Comparison of ENCODE assay signal across 17 mouse cellular contexts in genomic region chr9:12344296-12344695, GRCm38 (mm10).
"Had no signal": no experiment of that assay in that cellular context is flagged by ENCODE, and none has a peak within 500 bp of the region (broad histone marks: within the 10 kb centered on the region; RNA-seq: fewer than 3 reads in every experiment).

No protein-coding gene starts in this region.

- H3K36me3 ChIP-seq: lung, embryonic 15.5 days; midbrain, embryonic 13.5 days; midbrain, embryonic 15.5 days; neural tube, embryonic 12.5 days; stomach, embryonic 15.5 days had no signal

- H3K4me1 ChIP-seq: lung, embryonic 15.5 days; megakaryocyte, embryonic 14.5 days; midbrain, embryonic 13.5 days; midbrain, embryonic 15.5 days; neural tube, embryonic 12.5 days; stomach, embryonic 15.5 days had no signal

- H3K27ac ChIP-seq: lung, embryonic 15.5 days; macrophage; midbrain, embryonic 13.5 days; midbrain, embryonic 15.5 days; neural tube, embryonic 12.5 days; stomach, embryonic 15.5 days; stomach, postnatal 0 days had no signal

- H3K4me3 ChIP-seq: lung, embryonic 15.5 days; megakaryocyte, embryonic 14.5 days; midbrain, embryonic 13.5 days; midbrain, embryonic 15.5 days; neural tube, embryonic 12.5 days; stomach, embryonic 15.5 days had no signal

- H3K9me3 ChIP-seq: lung, embryonic 15.5 days; midbrain, embryonic 13.5 days; midbrain, embryonic 15.5 days; neural tube, embryonic 12.5 days; stomach, embryonic 15.5 days had no signal

- DNase-seq: lung, adult 2 months; lung, postnatal 14 days; lung, postnatal 36 days; right cerebral cortex, postnatal 14 days; thymus, adult 2 months; thymus, postnatal 25 days; thymus, postnatal 4 days had no signal

- H3K27me3 ChIP-seq: lung, embryonic 15.5 days; megakaryocyte, embryonic 14.5 days; midbrain, embryonic 13.5 days; midbrain, embryonic 15.5 days; neural tube, embryonic 12.5 days; stomach, embryonic 15.5 days had no signal

- ATAC-seq: lung, postnatal 0 days; midbrain, embryonic 13.5 days; midbrain, embryonic 15.5 days had no signal

- H3K4me2 ChIP-seq: lung, embryonic 15.5 days; midbrain, embryonic 11.5 days; midbrain, embryonic 13.5 days; midbrain, embryonic 15.5 days; neural tube, embryonic 12.5 days; stomach, embryonic 15.5 days had no signal

- H3K9ac ChIP-seq: lung, embryonic 15.5 days; midbrain, embryonic 13.5 days; midbrain, embryonic 15.5 days; neural tube, embryonic 12.5 days; stomach, embryonic 15.5 days had no signal
